Mouse (Mus musculus): ENCODE measurements around the gene Zfp985. TPM values are rescaled to one million over a fixed set of nuclear protein-coding genes. Genes with fewer than 3 reads are reported as not detected.
A peak's percentile ranks its signal among the peaks of the same experiment; 100 is the strongest.
"Not testable (repeated sequence)": the region's sequence is repeated elsewhere in the genome, so short reads cannot be mapped to it uniquely, and the experiment has no call there.

The Zfp985 gene
- polyA plus RNA-seq, 1 experiment from 2014 or later, result 0.17 TPM

DNA sequence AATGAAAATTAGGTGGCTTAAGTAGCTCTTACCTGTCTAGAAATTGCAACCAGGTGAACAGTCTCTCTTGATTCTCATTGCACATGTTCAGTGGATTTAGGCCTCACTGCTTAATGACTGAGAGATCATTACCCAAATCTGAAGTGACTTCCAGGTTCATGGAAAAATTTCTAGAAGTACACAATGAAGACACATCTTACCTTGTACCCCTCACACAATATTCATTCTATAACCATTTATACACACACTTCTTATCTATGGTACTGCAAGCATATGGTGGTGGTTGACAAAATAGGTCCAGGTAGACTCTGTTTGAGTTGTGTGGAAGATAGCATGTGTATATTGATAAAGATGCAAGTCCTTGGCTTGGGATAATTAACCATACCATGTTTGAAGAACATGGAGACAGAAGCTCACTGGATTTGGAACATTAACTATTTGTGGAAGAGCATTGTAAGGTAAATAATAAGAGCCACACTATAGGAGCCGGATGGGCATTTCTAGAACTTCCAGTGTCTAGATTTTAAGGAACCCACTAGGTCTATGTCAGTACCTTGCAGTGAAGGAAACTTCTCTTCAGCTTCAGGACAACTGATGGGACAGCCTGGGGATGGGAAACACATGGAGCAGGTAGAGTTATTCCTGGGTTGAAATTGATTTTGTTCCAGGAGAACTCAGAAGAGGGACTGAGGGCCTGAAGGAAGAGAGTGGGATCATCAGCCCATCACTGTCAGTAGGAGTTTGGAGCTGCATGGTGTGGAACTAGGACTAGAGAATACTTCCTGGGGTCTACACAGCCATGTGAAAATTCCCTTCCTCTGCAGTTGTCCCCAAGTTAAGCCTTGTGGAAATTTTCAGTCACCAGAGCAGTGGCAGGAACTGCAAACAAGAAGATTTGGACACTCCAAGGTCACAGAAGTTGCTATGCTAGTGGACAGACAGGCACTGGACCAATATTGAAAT is 33.7 kb downstream of the Zfp985 start:
- DNase-seq (ENCODE audit: low spot score) (no peak), ATAC-seq (ENCODE audit: low read depth) (no peak)
- no peak overlapping the region for H3K4me3 ChIP-seq (ENCODE audit: low read depth, low read length)
- H3K4me2 ChIP-seq (ENCODE audit: low read depth, low read length), result no peak overlapping the region
- no peaks in the 10 kb centered on the region for H3K27me3 ChIP-seq (replicated peaks; ENCODE audit: control insufficient read depth, insufficient read depth, low read length)
- 58% methylated on average over 1 of the region's 1 CpGs for WGBS
- H3K36me3 ChIP-seq (ENCODE audit: control insufficient read depth, insufficient read depth, low read length), result no peaks in the 10 kb centered on the region
- no peaks in the 10 kb centered on the region for H3K4me1 ChIP-seq (ENCODE audit: control insufficient read depth, insufficient read depth, low read length)
- H3K9ac ChIP-seq (ENCODE audit: low read depth, low read length), result no peak overlapping the region
- H3K27ac ChIP-seq (replicated peaks; ENCODE audit: low read depth, low read length), result no peak overlapping the region
- peaks cover 43% of the 10 kb centered on the region for H3K9me3 ChIP-seq (ENCODE audit: control insufficient read depth, low read length)

DNA sequence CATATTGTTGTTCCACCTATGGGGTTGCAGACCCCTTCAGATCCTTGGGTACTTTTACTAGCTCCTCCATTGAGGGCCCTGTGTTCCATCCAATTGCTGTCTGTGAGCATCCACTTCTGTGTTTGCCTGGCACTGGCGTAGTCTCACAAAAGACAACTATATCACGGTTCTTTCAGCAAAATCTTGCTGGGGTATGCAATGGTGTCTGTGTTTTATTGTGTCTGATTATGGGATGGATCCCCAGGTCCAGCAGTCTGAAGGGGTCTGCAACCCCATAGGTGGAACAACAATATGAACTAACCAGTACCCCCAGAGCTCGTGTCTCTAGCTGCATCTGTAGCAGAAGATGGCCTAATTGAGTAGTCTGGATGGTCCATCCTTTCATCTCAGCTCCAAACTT is 41.6 kb downstream of the Zfp985 start:
- not testable (repeated sequence) for H3K4me3 ChIP-seq (ENCODE audit: low read depth, low read length); H3K27me3 ChIP-seq (replicated peaks; ENCODE audit: control insufficient read depth, insufficient read depth, low read length); ATAC-seq (ENCODE audit: low read depth); H3K36me3 ChIP-seq (ENCODE audit: control insufficient read depth, insufficient read depth, low read length); H3K9ac ChIP-seq (ENCODE audit: low read depth, low read length); H3K4me1 ChIP-seq (ENCODE audit: control insufficient read depth, insufficient read depth, low read length); DNase-seq (ENCODE audit: low spot score); H3K4me2 ChIP-seq (ENCODE audit: low read depth, low read length); H3K27ac ChIP-seq (replicated peaks; ENCODE audit: low read depth, low read length)
- H3K9me3 ChIP-seq (ENCODE audit: control insufficient read depth, low read length), result peaks cover 28% of the 10 kb centered on the region
- WGBS, result 79% methylated on average over 3 of the region's 3 CpGs

DNA sequence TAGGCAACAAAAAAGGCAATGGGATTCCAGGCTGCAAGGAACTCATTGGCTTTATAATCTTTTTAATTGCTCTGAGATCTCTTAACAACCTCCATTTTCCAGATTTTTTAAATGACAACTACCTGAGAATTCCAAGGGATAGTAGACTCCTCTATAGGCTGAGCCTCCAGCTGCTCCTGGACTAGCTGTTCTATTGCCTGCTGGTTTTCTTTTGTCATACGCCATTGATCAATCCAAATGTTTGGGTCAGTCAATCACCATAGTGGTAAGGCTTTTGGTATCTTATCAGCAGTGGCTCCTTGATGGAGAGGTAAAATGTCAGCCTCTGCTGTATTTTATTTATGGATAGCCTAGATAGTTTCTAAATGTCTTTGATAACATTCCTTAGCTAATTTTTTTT is 44.6 kb downstream of the Zfp985 start:
- no peak for ATAC-seq (ENCODE audit: low read depth)
- 52% methylated on average over 1 of the region's 1 CpGs for WGBS

DNA sequence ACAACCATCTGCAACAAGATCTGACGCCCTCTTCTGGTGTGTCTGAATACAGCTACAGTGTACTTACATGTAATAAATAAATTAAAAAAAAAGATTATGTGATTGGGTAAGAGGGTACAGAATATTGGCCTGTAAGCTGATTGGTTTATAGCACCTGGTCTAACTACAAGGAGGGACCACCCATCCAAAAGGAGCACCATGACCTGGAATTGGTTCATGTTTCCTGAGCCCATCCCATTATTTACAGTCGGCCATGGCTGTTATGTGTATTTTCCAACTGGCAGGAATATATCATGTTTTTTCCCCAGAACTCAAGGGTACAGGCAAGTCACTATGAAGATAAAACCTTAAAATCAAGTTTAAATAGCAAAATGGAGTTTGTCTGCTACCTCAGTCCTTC is 45.8 kb downstream of the Zfp985 start:
- Histone ChIP-seq H3K4me3 (ENCODE audit: low read depth, low read length) (no peak overlapping the region), H3K4me2 (ENCODE audit: low read depth, low read length) (no peak overlapping the region), H3K27me3 (replicated peaks; ENCODE audit: control insufficient read depth, insufficient read depth, low read length) (no peaks in the 10 kb centered on the region), H3K27ac (replicated peaks; ENCODE audit: low read depth, low read length) (no peak overlapping the region), H3K4me1 (ENCODE audit: control insufficient read depth, insufficient read depth, low read length) (no peaks in the 10 kb centered on the region), H3K9ac (ENCODE audit: low read depth, low read length) (no peak overlapping the region), H3K36me3 (ENCODE audit: control insufficient read depth, insufficient read depth, low read length) (no peaks in the 10 kb centered on the region), H3K9me3 (ENCODE audit: control insufficient read depth, low read length) (peaks cover 43% of the 10 kb centered on the region)
- 57% methylated on average over 2 of the region's 2 CpGs for WGBS
- DNase-seq (ENCODE audit: low spot score), result no peak
- no peak for ATAC-seq (ENCODE audit: low read depth)

More for the DNA sequence above, 44.6 kb downstream of the Zfp985 start:
- Histone ChIP-seq H3K4me3 (ENCODE audit: low read depth, low read length) (no peak overlapping the region), H3K4me2 (ENCODE audit: low read depth, low read length) (no peak overlapping the region), H3K27ac (replicated peaks; ENCODE audit: low read depth, low read length) (no peak overlapping the region), H3K36me3 (ENCODE audit: control insufficient read depth, insufficient read depth, low read length) (no peaks in the 10 kb centered on the region), H3K9me3 (ENCODE audit: control insufficient read depth, low read length) (peaks cover 43% of the 10 kb centered on the region), H3K4me1 (ENCODE audit: control insufficient read depth, insufficient read depth, low read length) (no peaks in the 10 kb centered on the region), H3K27me3 (replicated peaks; ENCODE audit: control insufficient read depth, insufficient read depth, low read length) (no peaks in the 10 kb centered on the region), H3K9ac (ENCODE audit: low read depth, low read length) (no peak overlapping the region)
- DNase-seq (ENCODE audit: low spot score), result no peak

DNA sequence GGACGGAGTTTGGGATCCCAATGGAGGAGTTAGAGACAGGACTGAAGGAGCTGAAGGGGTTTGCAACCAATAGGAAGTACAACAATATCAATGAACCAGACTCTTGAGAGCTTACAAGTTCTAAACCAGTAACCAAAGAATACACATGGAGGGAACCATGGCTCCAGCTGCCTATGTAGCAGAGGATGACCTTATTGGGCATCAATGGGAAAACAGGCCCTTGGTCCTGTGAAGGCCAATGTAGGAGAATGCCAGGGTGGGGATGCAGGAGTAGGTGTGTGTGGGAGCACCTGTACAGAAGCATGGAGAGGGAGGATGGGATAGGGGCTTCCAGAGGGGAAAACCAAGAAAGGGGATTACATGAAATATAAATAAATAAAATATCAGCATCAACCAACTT is 48.8 kb downstream of the Zfp985 start:
- ATAC-seq (ENCODE audit: low read depth) (no peak), DNase-seq (ENCODE audit: low spot score) (no peak)
- H3K27me3 ChIP-seq (replicated peaks; ENCODE audit: control insufficient read depth, insufficient read depth, low read length), result no peaks in the 10 kb centered on the region
- H3K4me1 ChIP-seq (ENCODE audit: control insufficient read depth, insufficient read depth, low read length), result no peaks in the 10 kb centered on the region
- WGBS, result 52% methylated on average over 1 of the region's 1 CpGs
- no peak overlapping the region for H3K4me2 ChIP-seq (ENCODE audit: low read depth, low read length)
- H3K36me3 ChIP-seq (ENCODE audit: control insufficient read depth, insufficient read depth, low read length), result no peaks in the 10 kb centered on the region
- no peak overlapping the region for H3K9ac ChIP-seq (ENCODE audit: low read depth, low read length)
- no peak overlapping the region for H3K27ac ChIP-seq (replicated peaks; ENCODE audit: low read depth, low read length)
- H3K4me3 ChIP-seq (ENCODE audit: low read depth, low read length), result no peak overlapping the region
- peaks cover 36% of the 10 kb centered on the region for H3K9me3 ChIP-seq (ENCODE audit: control insufficient read depth, low read length)

DNA sequence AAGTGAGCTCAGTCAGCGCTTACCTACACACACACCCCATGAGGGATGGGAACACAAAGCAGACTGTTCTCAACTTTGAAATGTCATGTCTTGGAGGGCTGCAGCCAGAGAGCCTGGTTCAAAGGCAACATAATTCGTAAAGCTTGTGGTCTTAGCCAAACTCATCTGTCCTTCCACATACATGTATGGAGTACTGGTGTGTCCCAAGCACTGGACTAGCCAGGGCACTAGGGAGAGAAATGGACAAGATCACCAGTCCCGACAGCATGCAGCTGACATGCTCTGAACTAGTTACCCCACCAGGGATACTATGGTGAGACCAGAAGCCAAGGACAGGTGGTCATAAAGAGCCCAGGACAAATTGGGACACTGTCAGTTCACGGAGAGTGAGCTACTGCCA is 50.7 kb downstream of the Zfp985 start:
- no peak overlapping the region for H3K27ac ChIP-seq (replicated peaks; ENCODE audit: low read depth, low read length)
- H3K4me2 ChIP-seq (ENCODE audit: low read depth, low read length), result no peak overlapping the region
- H3K9ac ChIP-seq (ENCODE audit: low read depth, low read length), result no peak overlapping the region
- H3K4me1 ChIP-seq (ENCODE audit: control insufficient read depth, insufficient read depth, low read length), result no peaks in the 10 kb centered on the region
- no peak for ATAC-seq (ENCODE audit: low read depth)
- H3K4me3 ChIP-seq (ENCODE audit: low read depth, low read length), result no peak overlapping the region
- H3K9me3 ChIP-seq (ENCODE audit: control insufficient read depth, low read length), result peaks cover 26% of the 10 kb centered on the region
- no peaks in the 10 kb centered on the region for H3K27me3 ChIP-seq (replicated peaks; ENCODE audit: control insufficient read depth, insufficient read depth, low read length)
- DNase-seq (ENCODE audit: low spot score), result no peak
- 79% methylated on average over 4 of the region's 4 CpGs for WGBS
- H3K36me3 ChIP-seq (ENCODE audit: control insufficient read depth, insufficient read depth, low read length), result no peaks in the 10 kb centered on the region

DNA sequence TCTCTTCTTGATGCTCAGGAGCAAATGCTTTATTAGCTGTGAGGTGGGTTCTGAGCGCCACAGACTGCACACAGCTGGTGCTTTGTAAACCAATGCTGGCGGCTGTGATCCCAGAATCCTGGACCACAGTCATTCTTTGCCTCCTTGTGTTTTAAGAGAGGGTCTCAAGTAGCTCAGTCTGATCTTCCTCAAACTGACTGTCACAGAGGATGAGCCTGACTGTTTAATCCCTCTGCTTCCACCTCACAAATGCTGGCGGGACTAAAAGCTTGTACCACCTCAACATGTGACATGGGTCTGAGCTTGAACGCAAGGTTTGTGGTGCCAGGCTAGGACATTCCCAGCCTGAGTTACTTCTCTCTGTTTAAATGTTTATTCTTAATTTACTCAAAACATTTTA is 52.4 kb downstream of the Zfp985 start:
- Histone ChIP-seq H3K9me3 (ENCODE audit: control insufficient read depth, low read length) (peaks cover 16% of the 10 kb centered on the region), H3K36me3 (ENCODE audit: control insufficient read depth, insufficient read depth, low read length) (no peaks in the 10 kb centered on the region), H3K4me2 (ENCODE audit: low read depth, low read length) (no peak overlapping the region), H3K27ac (replicated peaks; ENCODE audit: low read depth, low read length) (no peak overlapping the region), H3K9ac (ENCODE audit: low read depth, low read length) (no peak overlapping the region), H3K27me3 (replicated peaks; ENCODE audit: control insufficient read depth, insufficient read depth, low read length) (no peaks in the 10 kb centered on the region), H3K4me1 (ENCODE audit: control insufficient read depth, insufficient read depth, low read length) (no peaks in the 10 kb centered on the region), H3K4me3 (ENCODE audit: low read depth, low read length) (no peak overlapping the region)
- DNase-seq (ENCODE audit: low spot score) (no peak), ATAC-seq (ENCODE audit: low read depth) (no peak)
- WGBS, result 81% methylated on average over 4 of the region's 4 CpGs

DNA sequence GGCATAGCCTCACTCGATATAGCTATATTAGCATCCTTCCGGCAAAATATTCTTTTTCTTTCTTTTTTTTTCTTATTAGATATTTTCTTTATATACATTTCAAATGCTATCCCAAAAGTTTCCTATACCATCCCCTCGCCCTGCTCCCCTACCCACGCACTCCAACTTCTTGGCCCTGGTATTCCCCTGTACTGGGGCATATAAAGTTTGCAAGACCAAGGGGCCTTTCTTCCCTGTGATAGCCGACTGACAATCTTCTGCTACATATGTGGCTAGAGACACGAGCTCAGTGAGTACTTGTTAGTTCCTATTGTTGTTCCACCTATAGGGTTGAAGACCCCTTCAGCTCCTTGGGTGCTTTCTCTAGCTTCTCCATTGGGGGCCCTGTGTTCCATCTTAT is 53.4 kb downstream of the Zfp985 start:
- H3K4me3 ChIP-seq (ENCODE audit: low read depth, low read length); H3K9ac ChIP-seq (ENCODE audit: low read depth, low read length); H3K4me1 ChIP-seq (ENCODE audit: control insufficient read depth, insufficient read depth, low read length); H3K9me3 ChIP-seq (ENCODE audit: control insufficient read depth, low read length); H3K4me2 ChIP-seq (ENCODE audit: low read depth, low read length); H3K27me3 ChIP-seq (replicated peaks; ENCODE audit: control insufficient read depth, insufficient read depth, low read length); DNase-seq (ENCODE audit: low spot score); H3K36me3 ChIP-seq (ENCODE audit: control insufficient read depth, insufficient read depth, low read length); H3K27ac ChIP-seq (replicated peaks; ENCODE audit: low read depth, low read length); ATAC-seq (ENCODE audit: low read depth): not testable (repeated sequence)
- WGBS, result 80% methylated on average over 6 of the region's 6 CpGs

DNA sequence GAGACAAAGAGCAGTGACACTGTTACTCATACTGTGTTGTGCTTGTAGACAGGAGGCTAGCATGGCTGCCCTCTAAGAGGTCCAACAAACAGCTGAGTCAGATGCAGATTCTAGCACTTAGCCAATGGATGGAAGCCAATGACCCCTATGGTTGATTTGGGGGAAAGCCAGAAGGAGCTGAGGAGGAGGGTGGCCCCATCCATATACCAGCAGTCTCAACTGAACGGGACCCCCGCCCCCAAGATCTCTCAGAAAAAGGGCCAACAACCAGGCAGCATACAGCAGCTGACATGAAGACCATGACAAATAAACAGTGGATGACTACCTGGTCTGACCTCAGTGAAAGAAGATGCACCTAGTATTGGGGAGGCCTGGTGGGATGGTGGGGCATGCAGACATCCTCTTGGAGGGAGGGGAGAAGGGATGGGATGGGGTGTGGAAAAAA is 80.8 kb downstream of the Zfp985 start:
- H3K27me3 ChIP-seq (replicated peaks; ENCODE audit: control insufficient read depth, insufficient read depth, low read length); H3K36me3 ChIP-seq (ENCODE audit: control insufficient read depth, insufficient read depth, low read length); H3K4me1 ChIP-seq (ENCODE audit: control insufficient read depth, insufficient read depth, low read length); H3K4me2 ChIP-seq (ENCODE audit: low read depth, low read length); DNase-seq (ENCODE audit: low spot score); H3K9ac ChIP-seq (ENCODE audit: low read depth, low read length); H3K4me3 ChIP-seq (ENCODE audit: low read depth, low read length); H3K9me3 ChIP-seq (ENCODE audit: control insufficient read depth, low read length); H3K27ac ChIP-seq (replicated peaks; ENCODE audit: low read depth, low read length): not testable (repeated sequence)
- no CpG with 5 or more reads among the region's 2 CpGs for WGBS
- ATAC-seq (ENCODE audit: low read depth), result peak; percentile 47; the same call in 1 of the 2 replicates
